Mouse (Mus musculus) embryo, embryonic 11 days (tissue): ENCODE results near the gene Gm5799.
"Not testable (repeated sequence)": the region's sequence is repeated elsewhere in the genome, so short reads cannot be mapped to it uniquely, and the experiment has no call there.

Source experiments
- DNase-seq: peaks from one replicate; pipeline ENCODE4 v3.0.0-alpha.2; 2015

The Gm5799 gene

GRCm38 (mm10) chr14:43543276-43543675 is at the start of gene Gm5799:
Gene Gm5799 (plus strand): TSS chr14:43543576.
- not testable (repeated sequence) for DNase-seq

- DNase-seq: peak; percentile 9
Observed at GRCm38 (mm10) chr14:43531052-43532010, 12.0 kb upstream of the Gm5799 start.

GRCm38 (mm10) chr14:43532011-43532383 is 11.4 kb upstream of the Gm5799 start:
- DNase-seq: not testable (repeated sequence)

- DNase-seq: peak; percentile 0
Observed at GRCm38 (mm10) chr14:43532387-43532786, 11.0 kb upstream of the Gm5799 start.

- not testable (repeated sequence) for DNase-seq
Observed at GRCm38 (mm10) chr14:43538144-43538543, 5.2 kb upstream of the Gm5799 start.

DNA sequence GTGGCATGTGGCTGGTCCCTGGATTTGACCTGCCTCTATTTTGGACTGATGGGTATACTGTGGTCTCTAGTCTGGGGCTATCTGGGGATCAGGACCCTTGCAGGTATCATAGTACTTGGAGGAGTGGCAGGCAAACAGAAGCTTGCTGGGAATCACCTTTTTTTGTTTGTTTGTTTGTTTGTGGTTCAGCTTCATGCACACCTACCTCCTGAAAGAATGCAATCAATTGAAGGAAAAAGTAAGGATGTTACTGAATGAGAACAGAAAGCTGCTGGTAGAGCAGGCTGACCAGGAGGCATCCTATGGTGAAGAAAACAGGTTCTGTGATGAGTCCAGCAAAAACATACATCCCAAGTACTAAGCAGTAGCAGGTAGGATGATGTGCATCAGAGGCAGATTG is 2.9 kb downstream of the Gm5799 start:
- not testable (repeated sequence) for DNase-seq

- not testable (repeated sequence) for DNase-seq
Observed at GRCm38 (mm10) chr14:43552271-43552670, 8.9 kb downstream of the Gm5799 start.

- not testable (repeated sequence) for DNase-seq
Observed at GRCm38 (mm10) chr14:43577969-43578368, 34.6 kb downstream of the Gm5799 start.

DNA sequence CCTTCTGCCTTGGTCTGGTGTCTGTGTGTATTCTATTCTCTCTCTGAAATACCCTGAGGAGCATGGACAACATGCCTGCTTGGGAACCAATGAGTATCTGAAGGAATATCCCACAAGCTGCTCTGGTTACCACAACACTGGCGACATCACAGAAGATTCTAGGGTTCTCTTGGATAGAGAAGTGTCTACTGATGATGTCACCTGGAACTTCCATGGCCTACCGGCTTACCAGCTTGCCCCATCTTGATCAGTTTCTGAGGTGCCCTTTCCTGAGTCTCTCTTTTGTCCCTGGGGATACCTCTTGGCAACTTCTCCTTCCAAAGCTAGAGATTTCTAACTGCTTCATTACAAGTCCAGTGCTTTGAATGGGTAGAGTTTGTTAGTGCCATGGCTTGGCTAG is 35.7 kb downstream of the Gm5799 start, which contains the start of gene Gm17654:
Gene Gm17654, minus strand, starts transcription at position 101 of the 400 bp plus-strand sequence.
- not testable (repeated sequence) for DNase-seq
